Mouse (Mus musculus) cerebellum, postnatal 25 days (tissue): ENCODE measurements around the gene Per3.

Source experiments
- DNase-seq, 2 experiments: peaks; one replicate each; pipeline ENCODE4 v3.0.0; 2021; ENCODE audit warnings: mixed read lengths in 2 of 2

The Per3 gene

DNA sequence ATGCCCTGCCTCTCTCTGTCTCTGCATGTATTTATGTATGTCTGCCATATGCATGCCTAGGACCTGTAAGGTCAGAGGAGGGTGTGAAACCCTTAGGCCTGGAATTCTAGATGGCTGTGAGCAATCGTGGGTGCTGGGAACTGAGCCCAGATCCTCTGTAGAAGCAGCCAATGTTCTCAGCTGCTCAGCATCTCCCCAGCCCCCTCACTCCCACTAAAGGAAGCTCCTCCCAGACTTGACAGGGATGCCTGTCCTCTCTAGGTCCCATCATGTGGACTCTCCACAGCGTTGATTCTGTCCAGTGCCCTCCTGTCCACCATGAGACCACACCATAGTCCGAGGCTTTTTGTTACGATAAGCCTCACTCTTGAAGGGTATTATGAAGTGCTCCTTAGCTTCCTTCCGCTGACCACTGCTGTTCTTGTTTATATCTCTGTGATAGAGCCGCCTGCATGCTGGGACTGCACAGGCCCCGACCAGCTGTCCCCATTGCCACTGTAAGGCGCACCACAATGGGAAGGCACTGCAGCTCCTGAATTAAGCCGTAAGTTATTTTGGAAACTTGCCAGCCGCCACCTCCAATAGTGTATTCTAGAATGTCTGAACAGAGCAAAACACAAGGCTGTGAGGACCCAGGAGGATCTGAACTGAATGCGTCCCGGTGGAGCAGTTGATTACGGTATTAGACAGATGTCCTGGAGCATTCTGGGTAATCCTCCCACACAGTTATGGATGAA is 87.9 kb downstream of the Per3 start:
- DNase-seq: peak in 1 of 2 experiments; percentile 16
